Mouse (Mus musculus): Measurements from ENCODE around the gene Ifnlr1.

Ifnlr1 gene

DNA sequence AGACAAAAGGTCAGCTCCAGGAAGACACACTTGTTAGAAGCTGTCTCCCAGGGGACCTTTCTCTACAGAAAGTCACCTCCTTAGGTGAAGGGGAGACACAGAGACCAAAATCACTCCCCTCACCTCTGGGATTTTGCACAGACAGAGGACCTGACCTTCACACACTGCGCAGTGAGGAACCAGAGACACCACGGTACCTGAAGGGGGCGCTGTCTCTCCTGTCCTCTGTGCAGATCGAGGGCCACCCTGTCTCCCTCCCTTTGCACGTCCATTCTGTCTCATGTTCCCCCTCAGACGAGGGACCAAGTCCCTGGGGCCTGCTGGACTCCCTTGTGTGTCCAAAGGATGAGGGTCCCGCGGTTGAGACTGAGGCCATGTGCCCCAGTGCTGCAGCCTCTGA, 64.8 kb downstream of the Ifnlr1 start:
- DNase-seq, result no peak

- no peak for DNase-seq
Measured at GRCm38 (mm10) chr4:135752106-135752778, 66.2 kb downstream of the Ifnlr1 start.

DNA sequence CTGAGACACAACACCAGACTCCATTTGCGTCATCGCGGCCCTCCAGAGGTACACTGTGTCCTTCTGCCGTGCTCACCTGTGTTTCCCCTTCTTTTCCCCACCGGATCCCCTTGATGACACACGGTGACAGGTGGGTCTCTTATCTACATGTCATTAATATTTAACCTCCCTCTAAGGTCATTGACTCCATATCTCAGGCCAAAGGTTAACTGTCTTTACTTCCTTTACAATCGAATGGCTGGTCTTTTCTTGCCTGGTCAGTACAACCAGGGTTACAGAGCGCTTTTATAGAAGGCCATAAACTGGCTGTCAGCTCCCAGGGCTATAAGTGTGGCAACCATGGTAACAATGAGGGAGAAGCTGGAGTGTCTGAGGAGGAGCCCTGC, 66.7 kb downstream of the Ifnlr1 start:
- no peak for DNase-seq
